Mouse (Mus musculus) erythroblast, embryonic 14.5 days (primary cell): ENCODE data around the gene Fhad1.

Experiments
- GATA1 ChIP-seq: IDR thresholded peaks from 2 replicates; pipeline ENCODE4 v1.6.1; 2012; ENCODE audit warnings: low read length, inconsistent platforms, mixed read lengths
- TAL1 ChIP-seq: IDR thresholded peaks from 3 replicates; pipeline ENCODE4 v1.6.1; 2012; ENCODE audit warnings: low read length, inconsistent platforms, mixed read lengths

- TF ChIP-seq GATA1 (no peak), TAL1 (no peak)
These were observed 50.3 kb downstream of the Fhad1 start for GRCm38 (mm10) chr4:141964575-141964974.
